ENCODE assay signal across 20 mouse cellular contexts in the genomic region with DNA sequence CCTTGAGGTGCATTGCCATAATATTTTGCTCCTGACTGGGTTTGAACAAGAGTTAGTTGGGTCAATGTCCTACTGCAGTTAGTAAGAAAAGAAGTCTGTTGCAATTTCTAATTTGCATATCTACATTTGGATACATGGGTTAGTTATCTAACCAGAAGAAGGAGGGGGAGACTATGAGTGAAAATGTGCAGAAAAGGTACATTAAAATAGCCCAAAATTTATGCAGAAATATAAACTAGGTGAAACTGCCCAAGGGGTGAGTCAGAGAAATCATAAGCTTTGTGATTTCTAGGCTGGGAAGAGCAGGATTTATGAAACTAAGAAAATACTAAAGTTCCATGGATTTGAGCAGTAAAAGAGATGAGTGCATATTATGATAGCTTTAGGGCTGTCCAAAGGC.
"Had no signal": no experiment of that assay in that cellular context is flagged by ENCODE, and none has a peak within 500 bp of the region (broad histone marks: within the 10 kb centered on the region; RNA-seq: fewer than 3 reads in every experiment).

No protein-coding gene starts in this region.

- H3K36me3 ChIP-seq: lung, embryonic 15.5 days; midbrain, embryonic 12.5 days; neural tube, embryonic 13.5 days; neural tube, embryonic 15.5 days had no signal

- H3K4me3 ChIP-seq: lung, embryonic 15.5 days; megakaryocyte, embryonic 14.5 days; midbrain, embryonic 12.5 days; myocyte; neural tube, embryonic 13.5 days; neural tube, embryonic 15.5 days had no signal

- H3K9me3 ChIP-seq: lung, embryonic 15.5 days; megakaryocyte, embryonic 14.5 days; midbrain, embryonic 12.5 days; neural tube, embryonic 13.5 days; neural tube, embryonic 15.5 days had no signal

- DNase-seq: liver, postnatal 0 days; lung, adult 2 months; lung, postnatal 14 days; lung, postnatal 36 days; midbrain, embryonic 14.5 days; retina, postnatal 1 day; right cerebral cortex, adult 18-20 months; right cerebral cortex, postnatal 25 days; right cerebral cortex, postnatal 4 days; spleen, adult 18-20 months; thymus, adult 2 months; thymus, postnatal 25 days; thymus, postnatal 4 days had no signal

- H3K27me3 ChIP-seq: lung, embryonic 15.5 days; megakaryocyte, embryonic 14.5 days; midbrain, embryonic 12.5 days; neural tube, embryonic 13.5 days; neural tube, embryonic 15.5 days had no signal

- H3K27ac ChIP-seq: lung, embryonic 15.5 days; macrophage; midbrain, embryonic 12.5 days; neural tube, embryonic 13.5 days; neural tube, embryonic 15.5 days had no signal

- H3K4me1 ChIP-seq: lung, embryonic 15.5 days; megakaryocyte, embryonic 14.5 days; midbrain, embryonic 12.5 days; neural tube, embryonic 13.5 days; neural tube, embryonic 15.5 days had no signal
